Mouse (Mus musculus): ENCODE data around the gene Eci3.

DNA sequence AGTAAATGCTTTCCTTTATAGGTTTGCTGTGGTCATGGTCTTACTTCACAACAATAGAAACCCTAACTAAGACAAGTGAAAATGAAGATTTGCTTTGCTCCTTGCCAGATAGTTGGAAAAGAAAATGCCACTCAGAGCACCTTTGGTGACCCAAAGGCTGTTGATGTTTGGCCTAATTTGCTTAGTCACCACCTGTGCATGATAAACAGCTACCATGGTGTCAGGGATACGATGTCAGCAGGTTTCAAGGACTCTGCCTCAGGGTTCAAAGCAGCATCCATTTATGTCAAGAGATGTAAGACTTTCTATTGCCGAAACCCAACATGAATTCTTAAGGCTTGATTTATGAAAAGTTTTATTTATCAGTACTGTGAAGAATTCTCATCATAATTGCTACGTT, 13.8 kb upstream of the Eci3 start:
- TF ChIP-seq CTCF (IDR thresholded peaks at IDR 0.05; ENCODE audit: low read depth, low read length) (no peak), POLR2A (IDR thresholded peaks at IDR 0.05; ENCODE audit: extremely low read depth, insufficient read depth, low read length) (no peak)
